In genomic region chr11:88901341-88901802, GRCm38 (mm10) we compare ENCODE assay signal across 11 mouse cellular contexts. TPM values are rescaled to one million over a fixed set of nuclear protein-coding genes. Genes with fewer than 3 reads are reported as not detected.
A peak's percentile ranks its signal among the peaks of the same experiment; 100 is the strongest.
DNase-seq lines count a peak whose midpoint lies in the region; ATAC-seq lines count a peak whose summit lies in the region.
"Had no signal": no experiment of that assay in that cellular context is flagged by ENCODE, and none has a peak within 500 bp of the region (broad histone marks: within the 10 kb centered on the region; RNA-seq: fewer than 3 reads in every experiment).

No protein-coding gene starts in this region.

- no peak for ATAC-seq in embryonic facial prominence, embryonic 11.5 days (replicated peaks; ENCODE audit: insufficient number of reproducible peaks, low FRiP score, low TSS enrichment, low read depth)
- ATAC-seq: forebrain, embryonic 13.5 days had no signal

- 81% methylated on average over 7 of the region's 7 CpGs for WGBS in embryonic facial prominence, embryonic 11.5 days
- WGBS in embryonic facial prominence, embryonic 10.5 days, result 77% methylated on average over 7 of the region's 7 CpGs

- no peaks in the 10 kb centered on the region for H3K27me3 ChIP-seq in embryonic facial prominence, embryonic 11.5 days (ENCODE audit: control insufficient read depth, insufficient read depth, low read length)
- H3K27me3 ChIP-seq in embryonic facial prominence, embryonic 10.5 days (replicated peaks; ENCODE audit: low read depth, poor library complexity, severe bottlenecking), result peaks cover 24% of the 10 kb centered on the region; the same call in 1 of the 2 replicates
- H3K27me3 ChIP-seq: stomach, embryonic 15.5 days had no signal

- H3K27ac ChIP-seq in embryonic facial prominence, embryonic 11.5 days (replicated peaks; ENCODE audit: low read depth, low read length), result no peak overlapping the region
- no peak overlapping the region for H3K27ac ChIP-seq in embryonic facial prominence, embryonic 10.5 days (replicated peaks)
- H3K27ac ChIP-seq in brown adipose tissue, adult 24 weeks (replicated peaks; ENCODE audit: low read depth, low read length), result peak overlapping the region; percentile 99
- H3K27ac ChIP-seq: forebrain, embryonic 13.5 days; stomach, embryonic 15.5 days had no signal

- H3K4me3 ChIP-seq in embryonic facial prominence, embryonic 11.5 days (ENCODE audit: low read depth, low read length), result no peak overlapping the region
- H3K4me3 ChIP-seq in embryonic facial prominence, embryonic 10.5 days, result no peak overlapping the region
- 0 out of 2 replicates have a peak overlapping the region, but pooled peaks have one; percentile 11 for H3K4me3 ChIP-seq in brown adipose tissue, adult 24 weeks (ENCODE audit: insufficient read depth, low read depth, low read length)
- H3K4me3 ChIP-seq: forebrain, embryonic 13.5 days; stomach, embryonic 15.5 days had no signal

- intact Hi-C loops in heart, postnatal 10 days (cut with DNase I), result no loop called here

- no peak overlapping the region for H3K9ac ChIP-seq in embryonic facial prominence, embryonic 11.5 days (replicated peaks; ENCODE audit: low read length)
- H3K9ac ChIP-seq: forebrain, embryonic 13.5 days; stomach, embryonic 15.5 days had no signal

- H3K4me1 ChIP-seq in embryonic facial prominence, embryonic 11.5 days (ENCODE audit: control insufficient read depth, insufficient read depth, low read length), result no peaks in the 10 kb centered on the region
- peaks cover 15% of the 10 kb centered on the region for H3K4me1 ChIP-seq in embryonic facial prominence, embryonic 10.5 days
- peaks cover 16% of the 10 kb centered on the region for H3K4me1 ChIP-seq in brown adipose tissue, adult 24 weeks (ENCODE audit: control insufficient read depth, insufficient read depth, insufficient read length, low read length)
- H3K4me1 ChIP-seq: forebrain, embryonic 13.5 days; stomach, embryonic 15.5 days had no signal

- H3K9me3 ChIP-seq in embryonic facial prominence, embryonic 11.5 days (replicated peaks; ENCODE audit: control insufficient read depth, low read length), result no peaks in the 10 kb centered on the region
- H3K9me3 ChIP-seq in embryonic facial prominence, embryonic 10.5 days, result no peaks in the 10 kb centered on the region
- H3K9me3 ChIP-seq: forebrain, embryonic 13.5 days; stomach, embryonic 15.5 days had no signal

- peak; percentile 18 for DNase-seq in embryonic facial prominence, embryonic 11.5 days (ENCODE audit: low spot score)
- no peak for DNase-seq in embryonic facial prominence, embryonic 10.5 days (ENCODE audit: low spot score)
- DNase-seq in heart, postnatal 10 days, result peak; percentile 56 to 57
- peak; percentile 53 for DNase-seq in lung, postnatal 10 days
- DNase-seq in right cerebral cortex, adult 18-20 months, result no peak
- no peak for DNase-seq in spleen, adult 18-20 months
- DNase-seq in cerebellum, postnatal 4 days (ENCODE audit: low spot score in 2 of 2), result no peak
- DNase-seq: B cell, adult 2 months had no signal

- no peak overlapping the region for H3K4me2 ChIP-seq in embryonic facial prominence, embryonic 11.5 days (ENCODE audit: low read depth, low read length)
- H3K4me2 ChIP-seq: forebrain, embryonic 13.5 days; stomach, embryonic 15.5 days had no signal

- no peaks in the 10 kb centered on the region for H3K36me3 ChIP-seq in embryonic facial prominence, embryonic 11.5 days (replicated peaks; ENCODE audit: control insufficient read depth, insufficient read depth, low read depth, low read length)
- H3K36me3 ChIP-seq in embryonic facial prominence, embryonic 10.5 days (replicated peaks), result no peaks in the 10 kb centered on the region
- H3K36me3 ChIP-seq: stomach, embryonic 15.5 days had no signal

RNA-seq across cellular contexts. Expression of gene Akap1, which starts 37.0 kb away (rescaled TPM):
- 9.6 and 12.3 TPM in 2 replicates for polyA plus RNA-seq in embryonic facial prominence, embryonic 11.5 days (2014; fragmentation: Nextera tagmentation; extraction: Ambion mirVana)
- 16.9 and 17.1 TPM in 2 replicates for polyA plus RNA-seq in embryonic facial prominence, embryonic 10.5 days (2016; fragmentation: Nextera tagmentation; extraction: Ambion mirVana)
- 102 and 114 TPM in 2 replicates for polyA plus RNA-seq in brown adipose tissue, adult 24 weeks (2012; ENCODE audit: insufficient read depth, insufficient read length, missing spikeins)
- total RNA-seq in heart, postnatal 10 days (2021), result 100 to 1,000 TPM; 110 to 122 TPM

RNA-seq across cellular contexts. Expression of gene Scpep1, which starts 53.9 kb away (rescaled TPM):
- 81.7 and 84.3 TPM in 2 replicates for polyA plus RNA-seq in embryonic facial prominence, embryonic 11.5 days (2014; fragmentation: Nextera tagmentation; extraction: Ambion mirVana)
- 72.9 and 77.2 TPM in 2 replicates for polyA plus RNA-seq in embryonic facial prominence, embryonic 10.5 days (2016; fragmentation: Nextera tagmentation; extraction: Ambion mirVana)
- polyA plus RNA-seq in brown adipose tissue, adult 24 weeks (2012; ENCODE audit: insufficient read depth, insufficient read length, missing spikeins), result 56.9 and 57.0 TPM in 2 replicates
- 10 to 100 TPM; 34.2 to 34.6 TPM for total RNA-seq in heart, postnatal 10 days (2021)

Comparison
In these comparisons a context has a peak if more than half of its experiments do, and no peak if none do; other contexts are left out.
1. DNase-seq: peak in embryonic facial prominence, embryonic 11.5 days (single experiment), heart, postnatal 10 days (2 of 2) and lung, postnatal 10 days (single experiment); none in embryonic facial prominence, embryonic 10.5 days (single experiment), right cerebral cortex, adult 18-20 months (single experiment), spleen, adult 18-20 months (0 of 2) and cerebellum, postnatal 4 days (0 of 2).